Mouse (Mus musculus) left cerebral cortex, postnatal 4 days (tissue): ENCODE measurements around the gene Marf1. TPM values are rescaled to one million over a fixed set of nuclear protein-coding genes. Genes with fewer than 3 reads are reported as not detected.
"Not testable (repeated sequence)": the region's sequence is repeated elsewhere in the genome, so short reads cannot be mapped to it uniquely, and the experiment has no call there.

Experiments used
- DNase-seq: peaks from one replicate; pipeline ENCODE4 v3.0.0-alpha.2; 2022
- intact Hi-C: fragments of 180-260 bp; cut with DNase I; formaldehyde crosslinking; loops from one replicate; pipeline ENCODE4 v1.15.1; 2025
- total RNA-seq, 2 experiments: library from RNA; stranded (reverse); gene quantifications; 2 replicates each; pipeline ENCODE4 v1.2.3; 2021

The Marf1 gene
- 10 to 100 TPM; 43.2 to 45.8 TPM for total RNA-seq

DNA sequence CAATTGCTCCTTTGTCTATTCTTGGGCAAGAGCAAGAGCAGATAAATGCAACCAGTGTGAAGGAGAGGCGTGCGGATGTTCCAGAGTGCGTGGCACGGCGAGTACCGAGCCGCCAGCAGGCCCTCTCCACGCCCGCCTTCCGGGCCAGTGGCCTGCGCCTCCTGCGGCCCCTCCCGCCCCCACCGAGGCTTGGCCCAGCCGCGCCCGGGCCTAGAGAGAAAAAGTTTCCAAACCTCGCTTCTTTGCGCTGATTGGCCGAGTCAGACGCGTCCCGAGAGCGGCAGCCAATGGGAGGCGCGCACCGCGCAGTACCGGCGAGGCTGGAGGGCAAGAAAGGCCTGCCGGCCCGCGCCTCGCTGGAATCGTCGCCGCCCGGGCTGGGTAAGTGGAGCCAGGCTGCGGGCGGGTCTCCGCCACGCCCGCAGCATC is at the start of gene Marf1, which contains the start of gene Nde1:
Gene Marf1 (minus strand): TSS at position 364 of the 429 bp plus-strand sequence.
Gene Nde1 (plus strand): TSS at position 288 of the 429 bp plus-strand sequence.
- peak; percentile 91 for DNase-seq
- intact Hi-C loops, result no loop called here

DNA sequence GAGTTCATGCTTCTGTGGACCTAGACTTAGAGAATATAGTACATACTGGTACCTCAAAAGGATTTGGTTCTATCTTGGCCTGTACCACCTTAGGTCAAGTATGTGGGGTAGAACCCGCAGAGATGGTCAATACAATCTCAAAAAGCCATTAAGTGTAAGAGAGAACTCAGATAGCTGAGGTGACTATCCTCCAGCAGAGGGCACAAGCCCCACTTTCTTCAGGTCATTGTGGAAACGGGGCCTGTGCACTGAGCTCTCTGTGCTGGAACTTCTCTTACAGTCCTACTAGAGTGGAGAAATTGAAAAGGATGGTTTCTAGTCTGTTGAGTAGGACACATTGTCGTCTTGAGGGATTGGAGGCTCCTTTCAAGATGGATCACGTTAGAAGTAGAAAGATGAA is 35.6 kb upstream of the Marf1 start:
- intact Hi-C loops, result no loop called here
- no peak for DNase-seq

DNA sequence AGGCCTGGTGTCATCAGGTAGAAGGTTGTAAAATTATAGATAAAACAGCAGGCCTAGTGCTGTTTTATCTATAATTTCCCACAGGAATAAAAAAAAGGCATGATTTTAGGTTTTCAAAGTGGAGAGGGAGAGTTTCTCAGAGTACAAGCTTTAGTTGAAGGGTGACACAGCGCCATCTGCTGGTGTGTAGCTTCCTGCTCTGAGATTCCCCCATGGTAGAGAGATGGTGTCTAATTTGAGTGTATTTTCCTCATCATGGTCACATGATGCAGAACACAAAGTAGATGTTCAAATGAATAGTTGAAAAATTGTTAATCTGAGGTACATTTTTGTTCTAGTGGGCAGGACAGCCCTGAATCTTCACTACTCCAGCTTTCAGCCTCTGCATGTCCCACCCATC is 32.3 kb upstream of the Marf1 start:
- intact Hi-C loops, result no loop called here
- peak; percentile 51 for DNase-seq

DNA sequence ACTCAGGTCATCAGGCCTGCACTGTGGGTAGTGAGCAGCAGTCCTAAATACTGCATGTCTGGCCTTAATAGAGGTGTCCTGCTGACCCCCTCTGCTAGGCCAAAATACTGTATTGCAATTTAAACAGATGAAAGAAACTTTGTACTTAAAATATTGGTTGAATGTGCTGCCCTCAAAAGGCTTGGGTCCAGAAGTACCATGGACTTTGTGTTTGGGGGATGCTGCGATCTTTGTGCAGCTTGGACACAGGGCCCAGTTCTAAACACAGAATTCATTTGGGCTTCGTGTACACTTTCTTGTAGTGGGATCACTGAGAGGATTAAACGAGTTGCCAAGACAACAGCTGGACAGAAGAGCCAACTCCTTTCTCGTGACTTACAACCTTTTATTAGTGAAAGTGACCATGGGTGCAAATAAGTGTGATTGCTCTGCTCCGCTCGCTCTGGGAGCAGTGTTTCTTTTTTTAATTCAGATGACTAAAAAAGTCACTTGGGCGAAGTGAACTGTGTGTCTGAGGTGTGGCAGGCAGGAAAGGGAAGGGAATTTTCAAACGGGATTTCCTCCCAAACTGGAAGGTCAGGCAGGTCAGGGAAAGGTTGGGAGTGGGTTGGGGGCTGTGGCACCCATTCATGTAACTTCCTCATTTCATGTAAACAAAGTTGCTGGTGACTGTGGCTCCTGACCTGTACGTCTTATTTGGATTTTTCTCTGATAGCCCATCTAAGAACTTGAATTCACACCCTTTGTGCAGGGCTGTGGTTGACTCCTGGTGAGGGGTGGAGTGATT is 31.2 kb upstream of the Marf1 start:
- DNase-seq, result no peak
- intact Hi-C loops, result no loop called here

DNA sequence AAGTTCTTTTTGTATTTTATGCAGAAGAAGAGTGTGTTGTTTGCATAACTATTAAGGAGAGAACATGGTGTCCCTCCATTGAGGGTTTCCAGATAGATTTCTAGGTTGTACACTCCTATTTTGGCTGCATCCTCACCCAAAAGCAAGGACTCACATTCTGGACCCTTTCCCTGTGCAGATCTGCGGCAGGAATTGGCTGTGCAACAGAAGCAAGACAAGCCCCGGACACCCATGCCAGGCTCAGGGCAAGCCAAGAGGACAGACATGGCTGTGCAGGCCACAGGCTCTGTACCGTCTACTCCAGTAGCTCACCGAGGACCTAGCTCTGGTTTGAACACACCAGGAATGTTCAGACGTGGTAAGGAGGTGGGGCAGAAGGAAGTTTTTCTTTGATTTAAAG is 22.4 kb upstream of the Marf1 start:
- DNase-seq, result no peak
- intact Hi-C loops, result no loop called here

DNA sequence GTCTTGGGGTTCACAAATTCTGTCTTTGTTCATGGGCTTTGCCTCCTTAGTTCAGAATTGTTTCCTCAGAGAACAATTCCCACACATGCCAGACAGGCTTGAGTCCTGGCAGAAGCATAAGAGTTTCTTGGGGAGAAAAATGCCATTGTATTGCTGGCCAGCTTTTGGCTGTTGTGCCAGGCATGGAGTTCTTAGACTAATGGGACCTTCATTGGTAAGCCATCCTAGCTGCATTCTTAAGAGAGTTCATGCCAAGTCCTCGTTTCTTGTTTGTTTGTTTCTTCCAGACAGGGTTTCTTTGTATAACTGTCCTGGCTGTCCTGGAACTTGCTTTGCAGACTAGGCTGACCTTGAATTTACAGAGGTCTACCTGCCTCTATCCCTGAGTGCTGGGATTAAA is 20.7 kb upstream of the Marf1 start:
- intact Hi-C loops, result no loop called here
- no peak for DNase-seq

DNA sequence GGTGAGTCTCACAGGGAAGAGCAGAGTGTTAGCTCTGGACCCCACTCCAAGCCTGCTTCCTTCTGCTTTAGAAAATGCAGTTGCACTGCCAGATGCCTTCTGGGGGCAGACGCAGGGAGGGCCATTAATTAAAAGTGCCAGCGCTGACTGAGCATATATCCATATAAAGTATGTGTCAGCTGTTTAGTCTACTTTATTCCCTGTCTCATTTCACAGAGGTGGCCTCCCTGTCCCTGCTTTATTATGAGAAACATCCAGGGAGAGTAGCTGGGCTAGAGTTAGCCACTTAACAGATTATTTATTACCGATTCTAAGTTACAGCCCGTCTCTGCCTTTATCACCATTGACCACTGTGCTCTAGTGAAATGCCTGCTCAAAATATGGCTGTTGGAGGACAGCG is 19.2 kb upstream of the Marf1 start:
- DNase-seq, result no peak
- intact Hi-C loops, result no loop called here

DNA sequence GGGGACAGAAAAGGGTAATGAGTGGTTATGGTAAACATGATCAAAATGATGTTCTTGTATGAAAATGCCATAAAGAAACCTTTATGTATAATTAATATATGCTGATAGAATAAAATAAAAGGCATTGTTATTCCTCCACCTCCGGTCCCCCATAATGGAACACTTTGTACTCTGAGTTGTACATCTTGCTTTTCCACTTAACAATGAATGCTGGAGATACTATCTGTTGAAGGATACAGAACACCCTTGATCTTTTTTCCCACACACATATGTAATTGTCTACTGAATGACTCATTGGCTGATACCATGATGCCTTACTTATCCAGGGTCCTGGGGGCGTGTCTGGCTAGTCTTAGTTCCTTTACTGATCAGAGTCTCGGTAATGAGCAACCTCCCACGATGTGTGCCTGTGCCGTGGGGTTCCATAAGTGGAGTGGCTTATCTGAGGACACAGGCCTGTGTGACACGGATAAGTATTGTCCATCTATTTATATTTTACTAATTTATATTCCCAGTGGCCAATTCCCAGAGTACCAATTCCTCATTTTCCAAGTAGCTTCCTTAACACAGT is 17.1 kb upstream of the Marf1 start:
- DNase-seq, result no peak
- intact Hi-C loops, result no loop called here

DNA sequence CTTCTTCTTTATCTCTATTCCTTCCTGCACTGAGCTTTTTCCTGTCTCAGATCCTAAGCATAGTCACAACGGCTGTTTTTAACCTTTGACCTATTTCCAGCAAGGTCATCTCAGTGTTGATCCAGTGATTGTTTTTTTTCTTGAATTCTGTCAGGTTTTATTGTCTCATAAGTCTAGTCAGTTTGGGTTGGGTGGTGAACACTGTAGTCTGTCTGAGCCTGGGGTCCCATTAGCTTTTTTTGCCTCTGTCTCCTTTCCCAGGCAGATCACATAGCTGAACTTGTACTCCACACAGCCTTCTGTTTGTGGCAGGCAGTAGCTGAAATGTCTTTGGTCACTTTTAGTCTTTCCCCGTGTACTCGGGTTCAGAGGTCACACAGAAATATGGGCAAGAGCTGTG is 14.9 kb upstream of the Marf1 start:
- intact Hi-C loops, result no loop called here
- DNase-seq, result no peak

DNA sequence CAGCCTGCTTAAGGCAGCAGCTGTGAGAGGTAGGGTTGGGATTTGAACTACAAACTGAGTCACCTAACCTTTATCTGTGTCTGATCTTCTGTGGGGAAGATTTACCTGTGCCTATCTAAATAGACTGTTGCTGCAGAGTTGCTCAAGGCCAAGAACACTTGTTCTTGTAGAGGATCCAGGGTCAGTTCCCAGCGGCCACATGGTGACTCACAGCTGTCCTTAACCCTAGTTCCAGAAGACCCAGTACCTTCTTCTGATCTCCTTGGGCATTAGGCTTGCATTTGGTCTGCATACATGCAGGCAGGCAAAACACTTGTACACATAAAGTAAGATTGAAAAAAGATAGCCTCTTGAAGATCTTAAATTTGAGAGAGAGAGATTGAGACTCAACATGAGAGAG is 6.6 kb upstream of the Marf1 start:
- DNase-seq, result no peak
- intact Hi-C loops, result no loop called here

DNA sequence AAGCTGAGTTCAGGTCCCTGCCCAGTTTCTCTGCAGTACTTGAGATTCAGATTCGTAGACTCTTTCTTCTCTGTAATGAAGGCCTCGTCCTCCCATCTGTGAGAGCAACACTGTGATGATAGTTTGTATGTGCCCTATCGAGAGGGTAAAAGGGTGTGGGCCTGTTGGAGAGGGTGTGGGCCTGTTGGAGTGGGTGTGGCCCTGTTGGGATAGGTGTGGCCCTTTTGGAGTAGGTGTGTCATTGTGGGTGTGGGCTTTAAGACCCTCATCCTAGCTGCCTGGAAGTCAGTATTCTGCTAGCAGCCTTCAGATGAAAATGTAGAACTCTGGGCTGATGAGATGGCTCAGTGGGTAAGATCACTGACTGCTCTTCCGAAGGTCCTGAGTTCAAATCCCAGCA is 3.3 kb upstream of the Marf1 start:
- intact Hi-C loops, result no loop called here
- DNase-seq, result no peak

DNA sequence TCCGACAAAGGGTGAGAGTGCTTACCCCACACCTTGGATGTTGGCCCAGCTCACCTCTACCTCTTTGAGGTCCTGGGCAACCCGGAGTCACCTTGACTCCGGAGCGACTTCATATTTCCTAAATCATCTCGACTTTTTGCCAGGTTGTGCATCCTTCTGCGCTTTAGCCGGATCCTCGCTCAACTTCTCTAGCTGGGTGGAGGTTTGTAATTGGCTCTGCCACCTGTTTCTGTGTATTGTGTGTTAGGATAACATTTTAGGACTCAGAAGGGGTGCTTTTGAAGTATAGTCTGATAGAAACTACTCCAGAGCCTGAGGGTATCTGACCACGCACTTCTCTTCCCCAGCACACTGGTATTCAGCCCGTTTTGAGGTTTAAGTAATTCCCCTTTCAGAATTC is 580 bp upstream of the Marf1 start:
- DNase-seq, result no peak
- intact Hi-C loops, result no loop called here

DNA sequence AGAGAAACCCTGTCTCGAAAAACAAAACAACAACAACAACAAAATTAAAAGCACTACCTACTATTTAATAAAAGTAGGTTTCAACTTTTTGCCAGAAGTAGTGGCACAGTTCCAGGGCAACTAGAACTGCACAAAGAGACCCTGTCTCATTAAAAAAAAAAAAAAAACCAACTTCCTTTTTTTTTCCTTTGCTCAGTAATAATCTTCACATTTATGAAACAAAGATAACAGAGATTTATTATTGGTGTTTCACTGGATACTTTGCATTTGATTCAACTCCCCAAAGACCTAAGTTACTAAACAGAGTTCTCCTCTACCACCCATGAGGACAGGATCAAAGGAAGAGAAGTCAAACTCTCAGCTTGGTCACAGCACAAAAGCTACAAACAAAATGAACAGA is 2.2 kb downstream of the Marf1 start:
- no peak for DNase-seq
- intact Hi-C loops, result no loop called here

DNA sequence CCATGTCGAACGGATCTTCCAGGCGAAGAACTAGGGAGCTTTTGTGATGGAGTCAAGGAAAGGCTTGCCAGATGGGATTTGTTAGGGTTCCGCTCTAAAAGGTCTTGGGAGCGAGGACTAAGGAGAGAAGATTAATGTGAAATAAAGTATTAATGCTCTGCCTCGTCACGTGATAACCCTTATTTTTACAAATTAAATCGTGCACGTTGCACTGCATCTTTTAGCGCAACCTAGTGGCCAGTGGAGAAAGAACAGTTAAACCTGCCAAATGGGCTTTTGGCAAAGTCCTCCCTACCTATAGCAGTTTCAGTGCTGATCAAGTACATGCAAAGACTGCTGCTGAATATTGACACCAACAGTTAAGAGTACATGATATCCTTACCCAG is 3.4 kb downstream of the Marf1 start:
- peak; percentile 67 for DNase-seq
- intact Hi-C loops, result no loop called here

DNA sequence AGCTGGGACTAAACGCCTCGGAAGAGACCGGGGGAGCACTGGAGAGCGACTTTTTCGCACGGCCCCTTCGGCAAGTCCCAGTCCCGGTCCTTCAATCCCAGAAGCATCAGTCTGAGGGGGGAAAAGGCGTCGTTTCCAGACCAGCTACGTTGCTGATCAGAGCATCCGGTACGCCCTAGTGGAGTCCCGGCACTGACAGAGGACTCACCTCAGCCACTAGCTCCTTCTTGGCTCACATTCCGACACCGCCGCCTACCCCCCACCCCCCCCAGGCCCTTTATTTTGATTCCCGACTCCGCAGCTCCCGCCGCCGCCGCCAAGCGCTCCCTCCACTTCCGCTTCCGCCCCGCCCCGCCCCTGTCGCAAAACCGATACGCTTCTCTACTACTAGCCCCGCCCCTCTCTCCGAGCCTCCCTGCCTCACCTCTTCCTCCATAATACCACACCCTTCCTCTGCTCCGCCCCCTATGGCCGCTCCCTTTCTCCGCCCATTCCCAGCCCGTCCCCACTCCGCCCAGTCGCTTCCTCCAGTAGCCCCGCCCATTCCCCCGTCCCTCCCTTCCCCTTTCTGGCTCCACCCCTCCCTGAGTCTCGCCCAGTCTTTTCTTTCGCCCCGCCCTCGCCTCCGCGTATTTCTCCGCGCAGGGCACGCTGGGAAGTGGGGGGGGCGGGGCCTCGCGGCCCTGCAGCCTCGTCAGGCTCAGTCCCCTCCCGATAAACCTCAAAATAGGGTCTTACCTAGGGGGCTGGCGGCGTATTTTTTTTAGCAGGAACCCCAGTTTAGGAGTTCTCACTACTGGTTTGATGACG is 4.0 kb downstream of the Marf1 start:
- DNase-seq, result peak; percentile 100
- intact Hi-C loops, result no loop called here

DNA sequence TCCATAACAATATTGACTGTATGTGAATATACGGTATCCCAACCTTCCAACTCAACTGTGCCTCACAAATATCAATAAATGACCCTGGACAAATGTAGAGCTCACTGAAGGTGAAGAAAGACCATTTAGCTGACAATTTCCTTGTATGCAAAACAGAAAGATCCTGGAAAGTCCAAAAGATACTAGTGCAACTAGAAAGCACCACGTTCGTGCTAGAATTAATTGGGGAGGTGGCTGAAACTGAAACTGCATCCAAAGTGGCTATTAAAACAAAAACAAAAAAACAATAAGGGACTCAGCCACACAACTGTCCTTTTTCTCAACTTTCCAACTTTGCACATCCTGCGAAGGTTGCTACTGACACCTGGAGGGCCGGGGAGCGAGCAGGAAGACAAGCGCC is 4.6 kb downstream of the Marf1 start:
- intact Hi-C loops, result no loop called here
- no peak for DNase-seq

DNA sequence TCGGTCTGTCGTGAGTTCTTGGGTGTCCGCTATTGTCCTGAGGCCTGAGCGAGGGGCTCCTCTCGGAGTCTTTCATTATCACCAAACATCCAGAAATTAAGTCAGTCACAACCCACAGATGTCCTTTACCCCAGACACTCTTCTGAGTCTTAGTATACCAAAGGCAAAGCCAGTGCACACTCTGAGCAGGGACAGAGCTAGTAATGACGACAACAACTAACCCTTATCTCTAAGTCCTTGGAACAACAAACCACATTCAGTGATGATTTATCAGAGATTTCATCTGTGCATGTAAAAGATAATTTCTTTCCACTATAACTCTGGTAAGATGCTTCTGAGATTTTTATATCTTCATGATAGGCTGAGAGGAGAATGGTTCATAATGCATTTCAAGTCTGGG is 6.8 kb downstream of the Marf1 start:
- intact Hi-C loops, result no loop called here
- DNase-seq, result no peak

DNA sequence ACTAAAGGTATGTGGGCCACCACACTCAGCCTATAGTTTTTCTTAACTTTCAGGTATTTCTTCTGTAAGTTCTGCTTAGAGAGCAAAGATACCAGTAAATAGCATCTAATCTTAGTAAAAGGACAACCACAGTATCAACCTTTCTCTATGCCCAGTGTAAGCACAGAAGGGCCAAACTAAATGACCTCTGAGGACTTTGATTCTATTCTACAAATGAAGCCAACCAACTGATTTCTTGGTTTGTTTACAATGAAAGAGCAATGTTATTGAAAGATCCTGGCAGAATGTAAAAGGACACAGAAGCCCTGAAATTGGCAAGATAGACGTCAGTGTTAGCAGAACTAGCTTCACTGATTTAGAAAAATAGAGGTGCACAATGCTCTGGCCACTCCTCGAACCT is 7.5 kb downstream of the Marf1 start:
- intact Hi-C loops, result not testable (repeated sequence)

DNA sequence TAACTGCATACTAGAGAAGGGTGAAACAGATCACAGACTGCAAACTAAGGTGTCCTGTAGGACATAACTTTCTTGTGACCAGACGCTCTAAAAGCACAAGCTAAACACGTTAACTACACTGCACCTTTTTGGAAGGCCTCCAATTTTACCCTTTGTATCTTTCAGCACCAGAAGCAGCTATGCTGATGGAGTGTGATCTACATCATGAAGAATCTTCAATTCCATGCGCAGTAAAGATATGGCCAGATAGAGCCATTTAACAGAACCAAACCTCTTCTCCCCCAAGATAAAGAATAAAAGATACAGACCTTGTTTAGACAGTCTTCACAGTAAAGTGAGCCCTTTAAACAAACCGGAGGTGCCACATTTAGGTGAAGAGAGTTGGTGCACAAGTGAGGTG is 11.4 kb downstream of the Marf1 start:
- intact Hi-C loops, result no loop called here
- DNase-seq, result no peak

More for the DNA sequence above, 7.5 kb downstream of the Marf1 start:
- not testable (repeated sequence) for DNase-seq

DNA sequence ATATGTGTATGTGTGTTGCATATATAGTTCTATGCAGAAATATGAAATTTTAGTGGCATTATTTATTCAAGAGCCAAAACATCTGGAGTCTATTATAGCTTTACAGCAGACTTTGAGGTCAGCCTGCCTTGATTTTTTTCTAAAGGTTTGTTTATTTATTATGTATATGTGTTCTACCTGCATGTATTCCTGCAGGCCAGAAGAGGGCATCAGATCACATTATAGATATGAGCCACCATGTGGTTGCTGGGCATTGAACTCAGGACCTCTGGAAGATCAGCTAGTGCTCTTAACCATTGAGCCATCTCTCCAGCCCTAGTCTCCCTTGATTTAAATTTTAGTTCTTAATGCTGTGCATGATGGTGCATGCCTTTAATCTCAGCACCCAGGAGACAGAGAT is 15.4 kb downstream of the Marf1 start:
- intact Hi-C loops, result no loop called here
- DNase-seq, result no peak

DNA sequence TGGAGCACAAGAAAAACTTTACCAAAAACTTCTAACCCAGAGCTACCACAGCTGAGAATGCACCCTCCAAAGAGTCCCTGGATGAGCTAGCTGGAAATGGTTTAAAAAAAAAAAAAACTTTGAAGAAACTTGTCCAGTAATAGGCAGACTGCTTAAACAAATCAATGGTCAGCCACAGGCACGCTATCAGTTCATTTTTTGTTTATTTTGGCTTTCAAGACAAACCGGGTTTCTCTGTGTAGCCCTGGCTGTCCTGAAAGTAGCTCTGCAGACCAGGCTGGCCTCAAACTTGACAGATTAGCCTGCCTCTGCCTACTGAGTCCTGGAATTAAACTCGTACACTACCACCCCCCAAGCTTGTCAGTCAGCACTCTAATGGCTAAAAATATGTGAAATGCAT is 19.9 kb downstream of the Marf1 start:
- intact Hi-C loops, result no loop called here
- no peak for DNase-seq

DNA sequence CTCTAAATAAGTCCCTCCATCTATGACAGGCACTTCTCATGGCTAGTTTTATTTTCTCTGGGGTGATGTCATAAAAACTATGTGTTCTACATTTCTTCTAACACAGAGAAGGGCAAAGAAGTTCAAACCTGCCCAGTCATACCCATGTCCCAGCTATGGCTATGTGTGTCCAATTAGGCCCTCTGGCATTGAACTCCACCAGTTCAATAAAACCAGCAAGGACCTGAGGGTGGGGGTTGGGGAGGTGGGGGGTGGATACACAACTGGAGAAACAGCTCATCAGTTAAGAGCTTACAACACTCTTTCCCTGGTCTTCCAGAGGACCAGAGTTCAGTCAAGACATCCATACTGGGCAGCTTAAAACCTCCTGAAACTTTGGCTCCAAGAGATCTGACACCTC is 24.0 kb downstream of the Marf1 start:
- intact Hi-C loops, result no loop called here
- DNase-seq, result no peak
